22 mouse cellular contexts compared by ENCODE assay signal in the genomic region with DNA sequence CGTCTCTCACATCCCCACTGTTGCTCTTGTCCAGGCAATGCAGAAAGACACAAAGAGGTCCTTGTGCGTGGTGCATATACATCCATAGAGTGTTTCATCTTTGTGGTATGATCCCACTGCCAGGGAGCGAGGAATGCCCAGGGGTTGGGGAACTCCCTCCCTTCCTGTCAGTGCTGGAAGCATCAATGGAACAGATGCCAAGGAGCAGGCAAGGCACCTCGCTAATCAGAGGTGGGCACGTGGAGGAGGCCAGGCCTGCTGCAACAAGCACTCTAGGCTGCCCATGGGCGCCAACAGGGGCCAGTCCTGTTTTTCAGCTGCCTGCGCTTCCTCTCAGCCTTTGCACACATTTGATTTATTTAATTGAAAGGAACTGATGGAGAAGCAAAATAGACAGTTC. TPM values are rescaled to one million over a fixed set of nuclear protein-coding genes. Genes with fewer than 3 reads are reported as not detected.
DNase-seq lines count a peak whose midpoint lies in the region; ATAC-seq and TF ChIP-seq lines count a peak whose summit lies in the region.
"Had no signal": no experiment of that assay in that cellular context is flagged by ENCODE, and none has a peak within 500 bp of the region (broad histone marks: within the 10 kb centered on the region; RNA-seq: fewer than 3 reads in every experiment).

No protein-coding gene starts in this region.

- H3K4me3 ChIP-seq in forebrain, embryonic 14.5 days (ENCODE audit: low read depth, low read length): no peak overlapping the region
- no peak overlapping the region for H3K4me3 ChIP-seq in forebrain, embryonic 16.5 days (replicated peaks; ENCODE audit: low read length)
- no peak overlapping the region for H3K4me3 ChIP-seq in layer of hippocampus, adult 2 months
- no peak overlapping the region for H3K4me3 ChIP-seq in neural tube, embryonic 14.5 days (ENCODE audit: low read depth, low read length)
- H3K4me3 ChIP-seq: embryonic facial prominence, embryonic 12.5 days; heart, embryonic 13.5 days; left cerebral cortex, adult 2 months; limb, embryonic 12.5 days; lung, embryonic 15.5 days had no signal

- DNase-seq in forebrain, embryonic 14.5 days (ENCODE audit: low spot score): peak; percentile 22
- DNase-seq in layer of hippocampus, adult 2 months (ENCODE audit: low spot score in 2 of 2): no peak
- DNase-seq in layer of hippocampus, postnatal 14 days (ENCODE audit: low spot score in 2 of 2): no peak
- DNase-seq in neural tube, embryonic 10.5 days (ENCODE audit: extremely low spot score, low spot score): no peak
- DNase-seq in kidney, postnatal 36 days: no peak
- DNase-seq: adrenal gland, postnatal 36 days; cerebellum, adult 18-20 months; kidney, adult 8-10 months; kidney, postnatal 14 days; lung, postnatal 4 days; thymus, adult 18-20 months; thymus, postnatal 4 days had no signal

- 0 out of 2 replicates have a peak, but pooled peaks cover 3% of the 10 kb centered on the region for H3K4me1 ChIP-seq in forebrain, embryonic 14.5 days (ENCODE audit: control insufficient read depth, insufficient read depth, low read length)
- H3K4me1 ChIP-seq in forebrain, embryonic 16.5 days (replicated peaks; ENCODE audit: control insufficient read depth, insufficient read depth, low read length): peaks cover 7% of the 10 kb centered on the region; the same call in 1 of the 2 replicates
- peaks cover 4% of the 10 kb centered on the region; the same call in 1 of the 2 replicates for H3K4me1 ChIP-seq in neural tube, embryonic 14.5 days (ENCODE audit: control insufficient read depth, insufficient read depth, low read length)
- H3K4me1 ChIP-seq: heart, embryonic 13.5 days; lung, embryonic 15.5 days had no signal

- H3K36me3 ChIP-seq in forebrain, embryonic 14.5 days (ENCODE audit: control insufficient read depth, insufficient read depth, low read length): no peaks in the 10 kb centered on the region
- H3K36me3 ChIP-seq in forebrain, embryonic 16.5 days (ENCODE audit: control insufficient read depth, insufficient read depth): no peaks in the 10 kb centered on the region
- H3K36me3 ChIP-seq in neural tube, embryonic 14.5 days (ENCODE audit: control insufficient read depth, insufficient read depth, low read length): no peaks in the 10 kb centered on the region
- H3K36me3 ChIP-seq: embryonic facial prominence, embryonic 12.5 days; heart, embryonic 13.5 days; limb, embryonic 12.5 days; lung, embryonic 15.5 days had no signal

- WGBS in forebrain, embryonic 14.5 days: 51% methylated on average over 7 of the region's 7 CpGs
- WGBS in forebrain, embryonic 16.5 days: 54% methylated on average over 7 of the region's 7 CpGs
- WGBS in neural tube, embryonic 14.5 days: 75% methylated on average over 7 of the region's 7 CpGs

- no peak overlapping the region for H3K27ac ChIP-seq in forebrain, embryonic 14.5 days (ENCODE audit: low read depth, low read length)
- no peak overlapping the region; the same call in 1 of the 2 replicates for H3K27ac ChIP-seq in forebrain, embryonic 16.5 days (ENCODE audit: low read length)
- peak overlapping the region; percentile 52 for H3K27ac ChIP-seq in layer of hippocampus, adult 2 months
- H3K27ac ChIP-seq in neural tube, embryonic 14.5 days (ENCODE audit: low read depth, low read length): peak overlapping the region; percentile 22; the same call in 1 of the 2 replicates
- H3K27ac ChIP-seq: embryonic facial prominence, embryonic 12.5 days; heart, embryonic 13.5 days; left cerebral cortex, adult 2 months; limb, embryonic 12.5 days; liver, embryonic 14.5 days; lung, embryonic 15.5 days had no signal

- H3K4me2 ChIP-seq in forebrain, embryonic 14.5 days (ENCODE audit: low read length): no peak overlapping the region
- H3K4me2 ChIP-seq in forebrain, embryonic 16.5 days (ENCODE audit: low read length): no peak overlapping the region
- no peak overlapping the region for H3K4me2 ChIP-seq in neural tube, embryonic 14.5 days (ENCODE audit: low read depth, low read length)
- H3K4me2 ChIP-seq: embryonic facial prominence, embryonic 12.5 days; heart, embryonic 13.5 days; limb, embryonic 12.5 days; lung, embryonic 15.5 days had no signal

- no peak overlapping the region for H3K9ac ChIP-seq in forebrain, embryonic 14.5 days (ENCODE audit: low read length)
- H3K9ac ChIP-seq in forebrain, embryonic 16.5 days (replicated peaks; ENCODE audit: low read depth, low read length): no peak overlapping the region; the same call in 1 of the 2 replicates
- no peak overlapping the region for H3K9ac ChIP-seq in neural tube, embryonic 14.5 days (replicated peaks; ENCODE audit: low read depth, low read length)
- H3K9ac ChIP-seq: embryonic facial prominence, embryonic 12.5 days; heart, embryonic 13.5 days; limb, embryonic 12.5 days; liver, embryonic 14.5 days; lung, embryonic 15.5 days had no signal

- no peaks in the 10 kb centered on the region for H3K27me3 ChIP-seq in forebrain, embryonic 14.5 days (replicated peaks; ENCODE audit: control insufficient read depth, insufficient read depth, low read length)
- H3K27me3 ChIP-seq in forebrain, embryonic 16.5 days (replicated peaks; ENCODE audit: control insufficient read depth, insufficient read depth, low read length): no peaks in the 10 kb centered on the region
- H3K27me3 ChIP-seq in neural tube, embryonic 14.5 days (ENCODE audit: control insufficient read depth, insufficient read depth, low read length): no peaks in the 10 kb centered on the region
- H3K27me3 ChIP-seq: CH12.LX; embryonic facial prominence, embryonic 12.5 days; heart, embryonic 13.5 days; limb, embryonic 12.5 days; lung, embryonic 15.5 days had no signal

- ATAC-seq in forebrain, embryonic 14.5 days: no peak
- no peak; the same call in 1 of the 2 replicates for ATAC-seq in forebrain, embryonic 16.5 days
- no peak for ATAC-seq in neural tube, embryonic 14.5 days (ENCODE audit: low read depth)

- no peaks in the 10 kb centered on the region for H3K9me3 ChIP-seq in forebrain, embryonic 14.5 days (replicated peaks; ENCODE audit: control insufficient read depth, low read length)
- no peaks in the 10 kb centered on the region for H3K9me3 ChIP-seq in forebrain, embryonic 16.5 days (ENCODE audit: control insufficient read depth, low read length)
- no peaks in the 10 kb centered on the region for H3K9me3 ChIP-seq in neural tube, embryonic 14.5 days (ENCODE audit: control insufficient read depth, low read length)
- H3K9me3 ChIP-seq: embryonic facial prominence, embryonic 12.5 days; heart, embryonic 13.5 days; limb, embryonic 12.5 days; lung, embryonic 15.5 days had no signal

- TF ChIP-seq CTCF in layer of hippocampus, adult 2 months (conservative IDR thresholded peaks at IDR 0.05): no peak

RNA-seq across cellular contexts. Expression of a gene that starts 56.6 kb away (rescaled TPM):
- polyA plus RNA-seq in forebrain, embryonic 14.5 days (2014; fragmentation: Nextera tagmentation; extraction: Ambion mirVana): 28.0 and 39.0 TPM in 2 replicates
- polyA plus RNA-seq in forebrain, embryonic 16.5 days (2015; fragmentation: Nextera tagmentation; extraction: Ambion mirVana): 64.4 and 65.7 TPM in 2 replicates
- total RNA-seq in layer of hippocampus, adult 2 months (2021): 10 to 100 TPM; 61.3 to 67.7 TPM
- 10 to 100 TPM; 60.2 TPM for total RNA-seq in layer of hippocampus, postnatal 14 days (2021)
- 36.2 and 43.7 TPM in 2 replicates for polyA plus RNA-seq in neural tube, embryonic 14.5 days (2014; fragmentation: Nextera tagmentation; extraction: Ambion mirVana)
- total RNA-seq: CH12.LX, MEL had no signal

Comparison
In these comparisons a context has a peak if more than half of its experiments do, and no peak if none do; other contexts are left out.
1. H3K27ac ChIP-seq: peak in layer of hippocampus, adult 2 months (single experiment) and neural tube, embryonic 14.5 days (single experiment); none in forebrain, embryonic 14.5 days (single experiment) and forebrain, embryonic 16.5 days (single experiment).